ENCODE assay signal across 8 mouse cellular contexts in the genomic region with DNA sequence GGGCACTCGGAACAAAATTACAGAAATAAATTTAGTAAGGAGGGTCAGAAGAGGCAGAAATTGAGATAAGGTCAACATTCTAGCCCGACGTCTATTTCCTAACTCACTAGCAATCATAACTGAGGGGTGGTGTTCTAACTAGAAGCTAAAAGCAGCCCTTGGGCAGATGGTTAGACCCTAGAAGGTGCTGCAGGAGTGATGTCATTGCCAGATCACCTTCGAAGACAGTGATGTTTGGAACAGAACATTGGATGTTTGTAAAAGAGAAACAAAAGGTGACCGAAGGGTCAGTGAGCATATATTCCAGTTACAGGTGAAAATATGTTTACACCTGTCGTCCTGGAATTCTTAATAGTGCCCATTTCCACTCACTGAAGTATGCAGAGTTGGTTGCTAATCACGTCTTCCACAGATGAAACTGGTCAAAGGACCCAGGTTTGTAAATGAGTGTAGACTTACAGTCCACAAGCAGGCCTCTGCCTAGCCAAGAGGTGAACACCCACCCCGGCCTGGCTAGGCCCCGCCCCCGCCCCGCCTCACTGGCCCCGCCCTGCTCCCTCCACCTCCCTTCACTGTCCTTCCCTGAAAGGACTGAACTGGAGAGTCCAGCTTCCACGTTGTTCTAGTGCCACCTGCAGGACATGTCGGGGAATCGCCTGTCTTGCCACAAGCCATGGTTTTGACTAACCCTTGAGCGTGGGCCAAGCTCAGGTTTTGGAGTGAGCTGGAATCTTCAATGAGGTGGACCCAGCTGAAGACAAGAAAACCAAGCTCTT. TPM values are rescaled to one million over a fixed set of nuclear protein-coding genes. Genes with fewer than 3 reads are reported as not detected.
DNase-seq lines count a peak whose midpoint lies in the region; ATAC-seq and TF ChIP-seq lines count a peak whose summit lies in the region.

No protein-coding gene starts in this region.

- no peaks in the 10 kb centered on the region for H3K4me1 ChIP-seq in embryonic facial prominence, embryonic 13.5 days
- no peaks in the 10 kb centered on the region for H3K4me1 ChIP-seq in heart, adult 2 months (ENCODE audit: control insufficient read depth, insufficient read depth, low read length)
- H3K4me1 ChIP-seq in kidney, adult 2 months (ENCODE audit: control insufficient read depth, insufficient read depth, low read length) = no peaks in the 10 kb centered on the region
- H3K4me1 ChIP-seq in limb, embryonic 11.5 days (ENCODE audit: control insufficient read depth, insufficient read depth, low read length) = no peaks in the 10 kb centered on the region
- no peaks in the 10 kb centered on the region for H3K4me1 ChIP-seq in midbrain, embryonic 15.5 days
- no peaks in the 10 kb centered on the region for H3K4me1 ChIP-seq in spleen, adult 2 months (ENCODE audit: control insufficient read depth, insufficient read depth, insufficient read length)

- WGBS in embryonic facial prominence, embryonic 13.5 days = 30% methylated on average over 16 of the region's 16 CpGs
- WGBS in heart, adult 2 months = 33% methylated on average over 16 of the region's 16 CpGs
- WGBS in kidney, adult 2 months = 27% methylated on average over 16 of the region's 16 CpGs
- 32% methylated on average over 16 of the region's 16 CpGs for WGBS in limb, embryonic 11.5 days
- 32% methylated on average over 16 of the region's 16 CpGs for WGBS in midbrain, embryonic 15.5 days
- 42% methylated on average over 16 of the region's 16 CpGs for WGBS in spleen, adult 2 months

- peak; percentile 43; the same call in 1 of the 2 replicates for ATAC-seq in embryonic facial prominence, embryonic 13.5 days (ENCODE audit: insufficient number of reproducible peaks, insufficient read depth, low FRiP score, low TSS enrichment, low read depth)
- ATAC-seq in limb, embryonic 11.5 days (ENCODE audit: insufficient number of reproducible peaks, low FRiP score, low TSS enrichment, low read depth) = peak; percentile 82; the same call in 1 of the 2 replicates
- ATAC-seq in midbrain, embryonic 15.5 days (replicated peaks) = peak; percentile 93

- no peaks in the 10 kb centered on the region for H3K36me3 ChIP-seq in embryonic facial prominence, embryonic 13.5 days
- no peaks in the 10 kb centered on the region for H3K36me3 ChIP-seq in heart, adult 2 months (ENCODE audit: control insufficient read depth, insufficient read depth, low read length)
- H3K36me3 ChIP-seq in kidney, adult 2 months (ENCODE audit: control insufficient read depth, insufficient read depth, low read length) = no peaks in the 10 kb centered on the region
- no peaks in the 10 kb centered on the region for H3K36me3 ChIP-seq in limb, embryonic 11.5 days (ENCODE audit: control insufficient read depth, insufficient read depth, low read length)
- H3K36me3 ChIP-seq in midbrain, embryonic 15.5 days (replicated peaks) = no peaks in the 10 kb centered on the region
- H3K36me3 ChIP-seq in spleen, adult 2 months (ENCODE audit: control insufficient read depth, insufficient read depth, low read length) = no peaks in the 10 kb centered on the region

- intact Hi-C loops in heart, adult 2 months (cut with DNase I) = loop anchor here (1.0 to 2.0 kb wide), 2 partner anchors 86 to 279 kb away; no protein-coding TSS in a partner anchor

- peak; percentile 80 for TF ChIP-seq CTCF in heart, adult 2 months (IDR thresholded peaks at IDR 0.05)
- TF ChIP-seq CTCF in kidney, adult 2 months (conservative IDR thresholded peaks at IDR 0.05; ENCODE audit: insufficient read depth, insufficient read length, low read depth, low read length) = peak; percentile 99
- peak; percentile 89; the same call in 1 of the 2 replicates for TF ChIP-seq CTCF in spleen, adult 2 months (IDR thresholded peaks at IDR 0.05; ENCODE audit: extremely low read depth, insufficient read depth, insufficient read length, insufficient replicate concordance)

- no peaks in the 10 kb centered on the region for H3K9me3 ChIP-seq in embryonic facial prominence, embryonic 13.5 days
- H3K9me3 ChIP-seq in limb, embryonic 11.5 days (ENCODE audit: control insufficient read depth, low read length) = no peaks in the 10 kb centered on the region
- H3K9me3 ChIP-seq in midbrain, embryonic 15.5 days = no peaks in the 10 kb centered on the region

- 0 out of 2 replicates have a peak, but pooled peaks cover 7% of the 10 kb centered on the region for H3K27me3 ChIP-seq in embryonic facial prominence, embryonic 13.5 days
- no peaks in the 10 kb centered on the region for H3K27me3 ChIP-seq in heart, adult 2 months (ENCODE audit: control insufficient read depth, insufficient read depth, low read length)
- H3K27me3 ChIP-seq in kidney, adult 2 months (replicated peaks; ENCODE audit: control insufficient read depth, insufficient read depth, low read length) = no peaks in the 10 kb centered on the region
- no peaks in the 10 kb centered on the region for H3K27me3 ChIP-seq in limb, embryonic 11.5 days (ENCODE audit: control insufficient read depth, insufficient read depth, low read length)
- no peaks in the 10 kb centered on the region for H3K27me3 ChIP-seq in midbrain, embryonic 15.5 days (replicated peaks)
- no peaks in the 10 kb centered on the region for H3K27me3 ChIP-seq in spleen, adult 2 months (ENCODE audit: control insufficient read depth, insufficient read depth, low read length)

- H3K4me3 ChIP-seq in embryonic facial prominence, embryonic 13.5 days = no peak overlapping the region
- H3K4me3 ChIP-seq in heart, adult 2 months = no peak overlapping the region
- H3K4me3 ChIP-seq in kidney, adult 2 months (ENCODE audit: insufficient read depth, low read depth, low read length) = no peak overlapping the region
- no peak overlapping the region for H3K4me3 ChIP-seq in limb, embryonic 11.5 days (ENCODE audit: low read depth, low read length)
- H3K4me3 ChIP-seq in midbrain, embryonic 15.5 days = no peak overlapping the region
- no peak overlapping the region for H3K4me3 ChIP-seq in spleen, adult 2 months (ENCODE audit: extremely low read depth, insufficient read depth, insufficient read length)

- H3K27ac ChIP-seq in embryonic facial prominence, embryonic 13.5 days = no peak overlapping the region
- H3K27ac ChIP-seq in heart, adult 2 months = no peak overlapping the region
- H3K27ac ChIP-seq in kidney, adult 2 months (ENCODE audit: insufficient read depth, low read depth, low read length) = no peak overlapping the region
- H3K27ac ChIP-seq in limb, embryonic 11.5 days (replicated peaks; ENCODE audit: low read depth, low read length) = no peak overlapping the region
- no peak overlapping the region for H3K27ac ChIP-seq in midbrain, embryonic 15.5 days
- H3K27ac ChIP-seq in spleen, adult 2 months (ENCODE audit: insufficient read depth, low read length) = no peak overlapping the region

- H3K79me2 ChIP-seq in heart, adult 2 months (replicated peaks; ENCODE audit: control insufficient read depth, insufficient read depth, low read length) = no peaks in the 10 kb centered on the region

- TF ChIP-seq EP300 in heart, adult 2 months (IDR thresholded peaks at IDR 0.05; ENCODE audit: insufficient read depth, low read depth, low read length) = peak; percentile 79

- no peak for TF ChIP-seq POLR2A in heart, adult 2 months (IDR thresholded peaks at IDR 0.05; ENCODE audit: insufficient read depth, low read depth, low read length)
- no peak for TF ChIP-seq POLR2A in kidney, adult 2 months (IDR thresholded peaks at IDR 0.05; ENCODE audit: low read depth, low read length)
- no peak for TF ChIP-seq POLR2A in spleen, adult 2 months (IDR thresholded peaks at IDR 0.05; ENCODE audit: low read depth, low read length)

- no peak overlapping the region for H3K9ac ChIP-seq in embryonic facial prominence, embryonic 13.5 days
- no peak overlapping the region for H3K9ac ChIP-seq in heart, adult 2 months (ENCODE audit: low read depth, low read length)
- no peak overlapping the region for H3K9ac ChIP-seq in limb, embryonic 11.5 days (ENCODE audit: low read length)
- no peak overlapping the region for H3K9ac ChIP-seq in midbrain, embryonic 15.5 days

- peak; percentile 94 for DNase-seq in 3T3-L1 (ENCODE audit: low read depth, low spot score)
- DNase-seq in adrenal gland, postnatal 36 days = peak; percentile 87 to 88
- DNase-seq in heart, adult 2 months = peak; percentile 78 to 79
- DNase-seq in kidney, adult 2 months = peak; percentile 90
- peak; percentile 93 for DNase-seq in limb, embryonic 11.5 days (ENCODE audit: low spot score)
- peak; percentile 41 to 68 for DNase-seq in spleen, adult 2 months (ENCODE audit: low read depth in 1 of 2, low spot score in 2 of 2)

- H3K4me2 ChIP-seq in embryonic facial prominence, embryonic 13.5 days = no peak overlapping the region
- no peak overlapping the region for H3K4me2 ChIP-seq in limb, embryonic 11.5 days (ENCODE audit: low read depth, severe bottlenecking)
- 0 out of 2 replicates have a peak overlapping the region, but pooled peaks have one; percentile 11 for H3K4me2 ChIP-seq in midbrain, embryonic 15.5 days

RNA-seq across cellular contexts. Expression of a gene that starts 38.4 kb away (rescaled TPM):
- total RNA-seq in adrenal gland, postnatal 36 days (2021) = 10 to 100 TPM; 48.2 to 55.3 TPM
- 35.9 and 37.3 TPM in 2 replicates for polyA plus RNA-seq in embryonic facial prominence, embryonic 13.5 days (2015; fragmentation: Nextera tagmentation; extraction: Ambion mirVana)
- total RNA-seq in heart, adult 2 months (2021) = 10 to 100 TPM; 25.3 to 29.5 TPM
- 7.8 and 12.5 TPM in 2 replicates for polyA plus RNA-seq in heart, adult 2 months (2012; rRNA removed)
- polyA plus RNA-seq in kidney, adult 2 months (2012; rRNA removed) = 10.7 and 11.1 TPM in 2 replicates
- 40.2 and 40.3 TPM in 2 replicates for polyA plus RNA-seq in limb, embryonic 11.5 days (2014; fragmentation: Nextera tagmentation; extraction: Ambion mirVana)
- 39.3 and 40.3 TPM in 2 replicates for polyA plus RNA-seq in midbrain, embryonic 15.5 days (2015; fragmentation: Nextera tagmentation; extraction: Ambion mirVana)
- polyA plus RNA-seq in spleen, adult 2 months (2012; rRNA removed) = 8.3 and 10.8 TPM in 2 replicates

Comparison
In these comparisons a context has a peak if more than half of its experiments do, and no peak if none do; other contexts are left out.
1. ATAC-seq: peak in every context shown above with its lines; median percentile 93 in midbrain, embryonic 15.5 days; 82 in limb, embryonic 11.5 days; 43 in embryonic facial prominence, embryonic 13.5 days.